Mouse (Mus musculus) telencephalon, adult 2 months (tissue): ENCODE measurements around the gene Clasrp.

ENCODE experiments used
- DNase-seq: peaks from one replicate; pipeline ENCODE4 v3.0.0-alpha.2; 2011; ENCODE audit warnings: low read depth, low spot score

The Clasrp gene

DNA sequence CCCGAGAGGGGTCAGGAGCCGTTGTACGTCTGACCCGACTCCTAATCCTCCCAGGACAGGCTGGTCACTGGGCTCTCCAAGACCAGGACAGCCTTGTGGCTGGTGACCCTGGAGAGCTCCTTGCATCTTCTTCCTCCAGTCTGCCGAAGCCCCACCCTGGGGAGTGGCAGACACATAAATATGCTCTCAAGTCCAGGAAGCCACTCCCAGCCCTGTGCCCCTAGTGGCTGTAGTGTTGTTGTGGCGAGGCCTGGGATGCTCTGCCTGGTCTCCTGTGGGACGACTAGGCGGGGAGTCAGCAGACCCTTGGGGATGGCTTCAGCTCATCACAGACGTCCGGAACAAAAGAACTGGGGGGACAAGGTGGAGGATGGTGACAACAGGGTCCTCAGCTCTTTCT, 73.2 kb downstream of the Clasrp start:
- DNase-seq = no peak
